Mouse (Mus musculus): ENCODE results near the gene Myof.

GRCm38 (mm10) chr19:37991399-37992183 is 51.8 kb downstream of the Myof start:
- TF ChIP-seq POLR2A (IDR thresholded peaks at IDR 0.05; ENCODE audit: control insufficient read depth, extremely low read depth, insufficient read depth, low read length, poor library complexity), result no peak
- no peak for TF ChIP-seq CTCF (IDR thresholded peaks at IDR 0.05; ENCODE audit: borderline replicate concordance, control insufficient read depth, extremely low read depth, insufficient read depth, low read length, poor library complexity)
